In the genomic region with DNA sequence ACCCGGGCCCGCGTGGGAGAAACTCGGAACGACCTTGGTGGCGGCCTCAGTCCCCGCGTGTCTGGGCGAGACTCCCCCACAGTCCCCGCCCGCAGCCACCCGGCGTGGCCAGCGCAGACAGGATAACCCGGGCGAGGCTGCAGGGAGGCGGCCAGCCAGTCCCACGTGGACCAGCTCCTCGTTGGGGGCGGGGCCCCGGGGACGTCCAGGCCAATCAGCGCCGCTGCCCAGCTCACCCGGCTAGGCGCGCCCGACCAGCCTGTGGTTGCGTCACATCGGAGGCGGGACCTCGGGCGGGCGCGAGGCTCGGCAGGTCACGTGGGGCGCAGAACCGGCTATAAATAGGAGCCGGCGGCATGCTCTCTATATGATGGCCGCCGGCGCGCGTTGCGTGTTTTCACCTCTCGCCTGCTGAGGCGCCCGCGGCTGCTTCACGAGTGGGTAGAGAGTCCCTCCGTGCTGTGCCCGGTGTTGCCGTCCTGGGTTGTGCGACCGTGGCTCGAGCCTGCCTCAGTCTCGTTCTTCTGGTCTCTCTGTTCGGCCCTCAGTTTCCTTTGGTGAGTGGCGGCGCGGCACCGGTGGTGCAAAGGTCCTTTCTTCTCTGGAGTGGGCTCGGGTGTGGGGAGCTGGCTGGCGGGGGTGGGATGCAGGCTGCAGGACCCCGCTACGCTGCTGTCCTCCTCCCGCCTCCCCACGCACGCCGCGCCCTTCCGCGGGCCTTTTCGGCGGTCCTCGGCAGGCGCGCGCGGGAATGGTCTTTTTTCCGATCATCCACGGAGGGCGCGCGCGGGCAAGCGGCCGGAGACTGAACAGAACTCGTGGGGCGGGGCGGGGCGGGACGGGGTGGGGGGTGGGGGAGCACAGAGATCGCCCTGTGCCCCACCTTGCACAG, we compare ENCODE assay signal across 8 mouse cellular contexts. TPM values are rescaled to one million over a fixed set of nuclear protein-coding genes. Genes with fewer than 3 reads are reported as not detected.
DNase-seq lines count a peak whose midpoint lies in the region; ATAC-seq and TF ChIP-seq lines count a peak whose summit lies in the region.

Gene Slc20a1 (plus strand): TSS at position 329 of the 892 bp plus-strand sequence.

- 0 out of 2 replicates have a peak, but pooled peaks have one; percentile 4 for TF ChIP-seq CTCF in heart, adult 2 months (IDR thresholded peaks at IDR 0.05)

- H3K27me3 ChIP-seq in embryonic facial prominence, embryonic 13.5 days: no peaks in the 10 kb centered on the region
- no peaks in the 10 kb centered on the region for H3K27me3 ChIP-seq in heart, adult 2 months (ENCODE audit: control insufficient read depth, insufficient read depth, low read length)
- no peaks in the 10 kb centered on the region for H3K27me3 ChIP-seq in limb, embryonic 13.5 days
- no peaks in the 10 kb centered on the region for H3K27me3 ChIP-seq in midbrain, embryonic 16.5 days (ENCODE audit: control insufficient read depth, insufficient read depth, low read depth, low read length)

- peak; percentile 98 for ATAC-seq in embryonic facial prominence, embryonic 13.5 days (ENCODE audit: insufficient number of reproducible peaks, insufficient read depth, low FRiP score, low TSS enrichment, low read depth)
- ATAC-seq in limb, embryonic 13.5 days (ENCODE audit: low FRiP score, low read depth): peak; percentile 99
- peak; percentile 99 for ATAC-seq in midbrain, embryonic 16.5 days

- no peak for TF ChIP-seq EP300 in heart, adult 2 months (IDR thresholded peaks at IDR 0.05; ENCODE audit: insufficient read depth, low read depth, low read length)

- peak within 1 kb of the TSS; percentile 88 for H3K4me2 ChIP-seq in embryonic facial prominence, embryonic 13.5 days
- peak within 1 kb of the TSS; percentile 88 for H3K4me2 ChIP-seq in limb, embryonic 13.5 days (replicated peaks)
- peak within 1 kb of the TSS; percentile 77 for H3K4me2 ChIP-seq in midbrain, embryonic 16.5 days (ENCODE audit: low read length)

- peak; percentile 98 for DNase-seq in 3134 (ENCODE audit: extremely low read depth, insufficient read length, low spot score)
- DNase-seq in adrenal gland, postnatal 36 days: peak; percentile 100
- peak; percentile 99 to 100 for DNase-seq in heart, adult 2 months
- peak; percentile 98 for DNase-seq in kidney, adult 8-10 months
- DNase-seq in spleen, postnatal 10 days (ENCODE audit: low spot score in 2 of 2): peak; percentile 99 to 100

- H3K9me3 ChIP-seq in embryonic facial prominence, embryonic 13.5 days: no peaks in the 10 kb centered on the region
- H3K9me3 ChIP-seq in limb, embryonic 13.5 days: no peaks in the 10 kb centered on the region
- H3K9me3 ChIP-seq in midbrain, embryonic 16.5 days (replicated peaks; ENCODE audit: control insufficient read depth, low read length, poor library complexity, severe bottlenecking): no peaks in the 10 kb centered on the region

- peak within 1 kb of the TSS; percentile 79 for H3K4me3 ChIP-seq in embryonic facial prominence, embryonic 13.5 days
- peak within 1 kb of the TSS; percentile 99 for H3K4me3 ChIP-seq in heart, adult 2 months
- H3K4me3 ChIP-seq in limb, embryonic 13.5 days: peak within 1 kb of the TSS; percentile 80
- peak within 1 kb of the TSS; percentile 64 for H3K4me3 ChIP-seq in midbrain, embryonic 16.5 days (ENCODE audit: low read depth, low read length)

- peaks cover 29% of the 10 kb centered on the region for H3K36me3 ChIP-seq in embryonic facial prominence, embryonic 13.5 days
- H3K36me3 ChIP-seq in heart, adult 2 months (ENCODE audit: control insufficient read depth, insufficient read depth, low read length): peaks cover 19% of the 10 kb centered on the region
- H3K36me3 ChIP-seq in limb, embryonic 13.5 days: peaks cover 31% of the 10 kb centered on the region
- H3K36me3 ChIP-seq in midbrain, embryonic 16.5 days (ENCODE audit: control insufficient read depth, insufficient read depth, low read length): peaks cover 11% of the 10 kb centered on the region

- peaks cover 16% of the 10 kb centered on the region for H3K4me1 ChIP-seq in embryonic facial prominence, embryonic 13.5 days
- H3K4me1 ChIP-seq in heart, adult 2 months (ENCODE audit: control insufficient read depth, insufficient read depth, low read length): peaks cover 5% of the 10 kb centered on the region
- peaks cover 20% of the 10 kb centered on the region for H3K4me1 ChIP-seq in limb, embryonic 13.5 days
- H3K4me1 ChIP-seq in midbrain, embryonic 16.5 days (ENCODE audit: control insufficient read depth, insufficient read depth, low read length): peaks cover 26% of the 10 kb centered on the region

- peak within 1 kb of the TSS; percentile 92 for H3K27ac ChIP-seq in embryonic facial prominence, embryonic 13.5 days
- peak within 1 kb of the TSS; percentile 92 for H3K27ac ChIP-seq in heart, adult 2 months
- H3K27ac ChIP-seq in limb, embryonic 13.5 days: peak within 1 kb of the TSS; percentile 86
- peak within 1 kb of the TSS; percentile 95 for H3K27ac ChIP-seq in midbrain, embryonic 16.5 days (ENCODE audit: low read length)

- WGBS in embryonic facial prominence, embryonic 13.5 days: under 1% methylated on average over 95 of the region's 96 CpGs
- 1% methylated on average over 96 of the region's 96 CpGs for WGBS in heart, adult 2 months
- under 1% methylated on average over 79 of the region's 96 CpGs for WGBS in limb, embryonic 13.5 days
- under 1% methylated on average over 68 of the region's 96 CpGs for WGBS in midbrain, embryonic 16.5 days

- TF ChIP-seq POLR2A in heart, adult 2 months (IDR thresholded peaks at IDR 0.05; ENCODE audit: insufficient read depth, low read depth, low read length): peak; percentile 93

- peak within 1 kb of the TSS; percentile 93 for H3K9ac ChIP-seq in embryonic facial prominence, embryonic 13.5 days
- peak within 1 kb of the TSS; percentile 91 for H3K9ac ChIP-seq in heart, adult 2 months (ENCODE audit: low read depth, low read length)
- H3K9ac ChIP-seq in limb, embryonic 13.5 days: peak within 1 kb of the TSS; percentile 91
- peak within 1 kb of the TSS; percentile 87 for H3K9ac ChIP-seq in midbrain, embryonic 16.5 days (ENCODE audit: low read depth, low read length)

- no peaks in the 10 kb centered on the region for H3K79me2 ChIP-seq in heart, adult 2 months (replicated peaks; ENCODE audit: control insufficient read depth, insufficient read depth, low read length)

- intact Hi-C loops in heart, adult 2 months (cut with DNase I): loop anchor here (1.0 to 5.0 kb wide), 2 partner anchors 69 to 251 kb away; partner anchors contain the start of gene Chchd5

RNA-seq across cellular contexts. Expression of gene Slc20a1, which starts in this region (rescaled TPM):
- total RNA-seq in adrenal gland, postnatal 36 days (2021): 10 to 100 TPM; 16.1 to 20.3 TPM
- 30.4 TPM in 2 replicates for polyA plus RNA-seq in embryonic facial prominence, embryonic 13.5 days (2015; fragmentation: Nextera tagmentation; extraction: Ambion mirVana)
- total RNA-seq in heart, adult 2 months (2021): 10 to 100 TPM; 10.1 to 15.9 TPM
- polyA plus RNA-seq in heart, adult 2 months (2012; rRNA removed): 14.7 and 24.7 TPM in 2 replicates
- polyA plus RNA-seq in limb, embryonic 13.5 days (2015; fragmentation: Nextera tagmentation; extraction: Ambion mirVana): 33.8 and 35.5 TPM in 2 replicates
- polyA plus RNA-seq in midbrain, embryonic 16.5 days (2015; fragmentation: Nextera tagmentation; extraction: Ambion mirVana): 64.5 and 67.6 TPM in 2 replicates

Comparison
In these comparisons a context has a peak if more than half of its experiments do, and no peak if none do; other contexts are left out.
1. Peak in every context shown above with its lines: DNase-seq, ATAC-seq, H3K4me3 ChIP-seq and H3K27ac ChIP-seq.